Mouse (Mus musculus): ENCODE data around the gene Irgc1.
A peak's percentile ranks its signal among the peaks of the same experiment; 100 is the strongest.

- no peak for TF ChIP-seq CTCF (IDR thresholded peaks at IDR 0.05)
- TF ChIP-seq EP300 (IDR thresholded peaks at IDR 0.05), result peak; percentile 97
Measured at GRCm38 (mm10) chr7:24461376-24462051, 9.4 kb upstream of the Irgc1 start.
